Mouse (Mus musculus): ENCODE data around the gene Pcna. TPM values are rescaled to one million over a fixed set of nuclear protein-coding genes. Genes with fewer than 3 reads are reported as not detected.

The Pcna gene
- 232 TPM for total RNA-seq (2023)

GRCm38 (mm10) chr2:132252542-132253528, at the start of gene Pcna:
Gene Pcna, minus strand, starts transcription at chr2:132253314.

GRCm38 (mm10) chr2:132262879-132263398, 9.8 kb upstream of the Pcna start, which contains the start of gene Cds2:
Gene Cds2, plus strand, starts transcription at chr2:132263148.

GRCm38 (mm10) chr2:132247539-132248313, 5.4 kb downstream of the Pcna start, which contains the start of gene Tmem230:
Gene Tmem230, minus strand, starts transcription at chr2:132247807.

Other genes starting within 250 kb of the Pcna start
- 208 TPM for gene Rassf2, start 223.1 kb downstream of the Pcna start, total RNA-seq (2023)
- gene Slc23a2, start 108.2 kb downstream of the Pcna start, total RNA-seq (2023): 34.2 TPM
- gene Tmem230, start 5.5 kb downstream of the Pcna start, total RNA-seq (2023): 24.8 TPM
- gene Cds2, start 9.8 kb upstream of the Pcna start, total RNA-seq (2023): 70.4 TPM
- gene Prokr2, start 132.1 kb upstream of the Pcna start, total RNA-seq (2023): not detected